Mouse (Mus musculus): ENCODE data around the gene Hvcn1.
"Not testable (repeated sequence)": the region's sequence is repeated elsewhere in the genome, so short reads cannot be mapped to it uniquely, and the experiment has no call there.

Gene Hvcn1

DNA sequence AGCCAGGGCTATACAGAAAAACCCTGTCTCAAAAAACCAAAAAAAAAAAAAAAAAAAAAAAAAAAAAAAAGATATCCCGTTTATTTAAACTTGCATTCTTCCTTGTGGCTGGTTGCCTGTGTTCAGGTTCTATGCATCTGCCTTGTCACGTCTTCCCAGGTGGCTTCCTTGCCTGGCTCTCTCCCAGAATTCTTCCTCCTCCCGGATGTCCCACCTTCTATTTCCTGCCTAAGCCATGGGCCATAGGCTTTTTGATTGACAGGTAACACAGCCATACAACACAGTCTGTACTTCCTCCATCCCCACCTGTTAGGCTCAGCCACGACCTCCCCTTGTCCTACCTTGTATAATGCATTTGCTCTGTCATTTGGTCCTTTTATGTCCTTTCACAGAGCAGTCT is at the start of gene Hvcn1:
TSS of gene Hvcn1 (plus strand) at position 330 of the 400 bp plus-strand sequence.
- DNase-seq = no peak

DNA sequence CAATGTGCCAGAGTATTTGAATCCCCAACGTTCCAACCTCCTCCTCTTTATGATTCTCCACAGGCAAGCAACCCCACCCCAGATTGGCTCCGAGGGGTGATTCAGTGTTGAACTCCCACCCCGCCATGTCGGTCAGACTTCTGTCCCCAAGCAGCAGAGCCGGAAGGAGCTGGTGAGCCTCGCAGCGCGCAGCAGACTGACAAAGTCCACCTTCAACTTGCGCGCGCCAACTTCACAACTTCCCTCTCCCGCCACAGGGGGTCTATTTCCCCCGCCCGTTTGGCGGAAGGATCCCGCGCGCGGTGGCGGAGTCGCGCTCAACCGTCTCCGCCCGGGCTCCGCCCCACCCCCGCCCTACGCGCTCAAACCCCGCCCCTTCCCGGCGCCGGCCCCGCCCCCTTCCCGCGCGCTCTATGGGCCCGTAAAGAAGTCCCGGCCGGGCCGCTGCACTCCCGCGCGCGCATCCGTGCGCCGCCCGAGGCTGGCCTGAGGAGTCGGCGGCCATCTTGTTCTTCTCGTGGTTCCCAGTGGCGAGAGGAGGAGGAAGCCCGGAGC is 48.7 kb upstream of the Hvcn1 start, which contains the start of gene Ppp1cc:
TSS of gene Ppp1cc (plus strand) at position 452 of the 555 bp plus-strand sequence.
- DNase-seq = peak; percentile 92

DNA sequence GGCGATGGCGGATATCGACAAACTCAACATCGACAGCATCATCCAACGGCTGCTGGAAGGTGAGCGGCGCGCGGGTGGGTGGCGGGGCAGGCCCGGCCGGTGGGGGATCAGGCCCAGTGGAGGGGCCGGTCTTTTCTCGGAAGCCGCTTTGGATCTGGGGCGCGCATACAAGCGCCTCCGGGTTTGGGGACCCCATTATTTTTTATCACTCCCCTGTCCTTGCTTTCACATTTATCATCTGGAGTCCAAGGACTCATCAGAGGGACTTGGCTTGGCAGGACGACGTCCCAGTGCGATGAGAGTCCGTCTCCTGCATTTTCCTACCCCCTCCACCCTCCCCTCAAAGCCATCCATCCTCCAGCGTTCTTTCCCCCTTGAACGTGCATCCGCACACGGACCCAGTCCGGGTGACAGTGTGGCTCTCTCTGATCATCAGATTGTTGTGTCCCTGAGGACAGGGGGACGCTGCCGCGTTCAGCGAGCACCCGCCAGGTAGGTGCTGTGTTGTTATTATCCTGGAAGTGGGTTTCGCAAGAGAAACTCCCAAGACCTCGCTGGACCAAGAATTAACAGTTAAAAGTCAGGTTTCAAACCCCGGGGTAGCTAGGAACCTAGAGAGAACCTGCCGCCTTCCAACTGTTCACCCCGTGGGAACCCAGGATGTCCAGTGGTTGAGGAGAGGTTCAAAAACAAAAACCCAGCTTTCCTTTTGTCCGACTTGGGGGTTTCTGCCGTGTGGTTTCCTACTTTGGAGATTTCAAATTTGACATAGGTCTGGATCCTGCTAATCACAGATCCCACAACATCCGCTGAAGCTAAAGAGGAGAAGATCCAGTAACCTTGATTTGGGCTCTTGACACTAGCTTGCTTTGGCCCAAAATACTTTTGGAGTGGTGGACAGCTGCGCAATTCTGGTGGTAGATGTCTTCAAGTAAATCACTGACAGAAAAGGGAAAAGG is 47.8 kb upstream of the Hvcn1 start:
- no peak for DNase-seq

- DNase-seq = no peak
Measured at GRCm38 (mm10) chr5:122163194-122163593, 43.4 kb upstream of the Hvcn1 start.

DNA sequence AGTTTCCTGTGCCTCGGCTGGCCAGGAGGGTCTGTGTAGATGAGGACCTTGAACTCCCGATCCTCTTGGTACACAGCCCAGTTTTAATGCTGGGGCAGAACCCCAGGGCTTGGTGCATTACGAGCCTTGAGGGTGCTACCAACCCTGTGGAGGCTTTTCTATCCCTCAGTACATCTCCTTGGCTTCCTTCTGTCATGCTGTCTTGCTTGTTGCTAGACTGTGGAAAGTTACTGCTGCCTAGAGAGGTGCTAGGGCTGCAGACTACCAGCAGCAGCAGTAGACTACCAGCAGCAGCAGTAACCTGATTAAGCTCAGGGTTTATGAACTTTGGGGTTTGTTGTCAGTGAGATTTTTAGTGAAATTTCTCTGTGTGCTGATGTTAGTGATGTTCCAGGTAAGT is 42.6 kb upstream of the Hvcn1 start:
- no peak for DNase-seq

GRCm38 (mm10) chr5:122165233-122165915 is 41.2 kb upstream of the Hvcn1 start:
- peak; percentile 39 for DNase-seq

DNA sequence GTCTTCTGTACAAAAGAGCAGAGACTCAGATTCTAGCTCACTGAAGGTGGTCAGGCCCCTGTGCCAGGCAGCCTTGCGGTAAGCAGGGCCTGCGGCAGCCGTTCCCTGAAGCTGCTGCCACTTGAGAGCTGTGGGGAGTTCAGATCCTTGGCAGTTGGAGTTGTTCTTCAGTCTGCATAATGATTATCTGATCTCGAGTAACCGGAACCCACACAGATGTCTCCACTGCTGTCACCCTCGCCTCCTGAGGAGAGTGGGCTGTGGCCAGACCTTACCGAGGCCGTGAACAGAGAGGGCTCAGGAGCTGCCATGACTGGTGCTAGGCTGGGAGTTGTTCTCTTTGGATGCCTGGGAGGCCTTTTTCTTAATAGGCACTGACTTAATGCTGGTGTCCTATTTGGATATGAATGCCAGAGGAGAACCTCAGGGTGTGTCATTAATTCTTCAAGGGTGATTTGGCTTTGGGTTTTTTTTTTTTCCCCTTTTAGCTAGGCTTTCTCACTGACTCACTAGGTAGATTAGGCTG is 39.9 kb upstream of the Hvcn1 start:
- DNase-seq = no peak

DNA sequence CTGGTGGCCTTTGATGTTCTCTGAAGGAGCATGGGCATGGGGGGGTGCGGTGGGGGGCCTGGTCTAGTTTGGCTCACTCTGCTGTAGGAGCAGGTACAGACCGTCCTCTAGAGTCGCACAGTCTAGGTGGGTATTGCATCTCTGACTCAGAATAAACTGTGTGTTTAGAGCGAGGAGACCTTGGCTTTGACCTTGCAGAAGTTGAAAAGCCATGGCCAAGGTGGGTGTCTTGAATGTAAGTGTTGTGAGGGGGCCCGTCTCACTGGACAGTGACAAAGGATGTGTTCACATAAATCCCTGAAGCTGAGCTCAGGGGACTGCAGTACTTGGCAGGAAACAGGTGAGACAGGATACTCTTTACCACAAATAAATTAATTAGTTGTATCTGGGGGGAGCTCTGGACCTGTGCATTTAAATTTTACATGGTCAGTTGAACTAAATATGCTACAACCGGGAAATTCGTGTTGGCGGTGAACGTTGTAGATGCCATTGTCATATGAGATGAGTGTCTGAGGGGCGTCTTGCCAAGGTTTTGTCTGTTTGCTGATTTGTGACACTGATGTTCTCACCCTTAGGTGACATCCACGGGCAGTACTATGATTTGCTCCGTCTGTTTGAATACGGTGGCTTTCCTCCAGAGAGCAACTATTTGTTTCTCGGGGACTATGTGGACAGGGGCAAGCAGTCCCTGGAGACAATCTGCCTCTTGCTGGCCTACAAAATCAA is 38.1 kb upstream of the Hvcn1 start:
- no peak for DNase-seq

DNA sequence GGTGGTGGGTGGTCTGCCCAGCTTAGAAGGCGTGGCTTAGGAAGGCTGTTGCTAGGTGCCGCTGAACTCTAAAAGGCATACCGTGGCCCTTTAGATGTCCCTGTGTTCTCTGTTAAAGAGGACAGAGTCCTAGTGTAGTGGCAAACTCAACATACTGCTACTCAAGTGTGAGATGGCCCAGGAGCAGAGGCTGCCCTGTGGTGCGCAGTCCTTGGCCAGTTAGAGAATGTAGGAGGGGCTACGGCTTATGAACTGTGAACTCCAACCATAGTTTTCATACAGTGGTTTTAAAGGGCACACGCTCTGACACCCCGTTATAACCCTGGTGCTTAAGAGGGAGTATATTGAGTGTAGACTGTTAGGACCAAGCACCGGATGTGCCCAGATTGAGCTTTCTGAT is 35.5 kb upstream of the Hvcn1 start:
- DNase-seq = no peak

DNA sequence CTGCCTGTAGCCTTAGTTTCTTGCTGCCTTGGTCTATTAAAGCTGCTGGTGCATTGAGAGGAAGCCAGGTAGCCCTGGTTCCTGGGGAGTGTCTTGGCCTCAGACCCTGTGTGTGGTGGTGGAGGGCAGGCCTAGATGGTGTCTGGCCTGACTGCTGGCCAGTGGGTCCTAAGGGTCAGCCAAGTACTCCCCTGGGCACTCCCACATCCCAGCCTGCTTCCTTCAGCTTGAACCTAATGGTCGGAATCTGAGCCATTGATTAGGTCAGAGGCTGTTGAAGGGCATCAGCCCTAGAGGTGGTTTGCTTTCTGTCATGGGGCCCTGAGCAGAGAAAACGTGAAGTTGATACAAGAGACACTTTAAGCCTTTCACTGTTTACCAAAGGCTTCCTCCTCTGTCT is 31.2 kb upstream of the Hvcn1 start:
- DNase-seq = peak; percentile 1

DNA sequence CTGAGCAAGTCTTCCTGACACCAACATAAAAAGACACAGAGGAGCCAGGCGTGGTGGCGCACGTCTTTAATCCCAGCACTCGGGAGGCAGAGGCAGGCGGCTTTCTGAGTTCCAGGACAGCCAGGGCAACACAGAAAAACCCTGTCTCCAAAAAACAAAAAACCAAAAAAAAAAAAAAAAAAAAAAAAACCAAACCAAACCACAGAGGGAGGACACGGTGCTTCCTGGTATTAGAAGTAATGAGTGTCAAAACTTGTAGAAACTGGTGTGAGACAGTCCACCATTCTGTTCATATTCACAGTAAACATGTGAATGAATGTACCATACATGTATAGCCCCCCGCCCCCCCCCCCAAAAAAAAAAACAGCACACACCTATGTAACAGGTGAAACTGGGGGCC is 30.6 kb upstream of the Hvcn1 start:
- DNase-seq = no peak

- no peak for DNase-seq
Measured at GRCm38 (mm10) chr5:122176398-122176797, 30.2 kb upstream of the Hvcn1 start.

GRCm38 (mm10) chr5:122179665-122180064 is 26.9 kb upstream of the Hvcn1 start:
- DNase-seq = no peak

DNA sequence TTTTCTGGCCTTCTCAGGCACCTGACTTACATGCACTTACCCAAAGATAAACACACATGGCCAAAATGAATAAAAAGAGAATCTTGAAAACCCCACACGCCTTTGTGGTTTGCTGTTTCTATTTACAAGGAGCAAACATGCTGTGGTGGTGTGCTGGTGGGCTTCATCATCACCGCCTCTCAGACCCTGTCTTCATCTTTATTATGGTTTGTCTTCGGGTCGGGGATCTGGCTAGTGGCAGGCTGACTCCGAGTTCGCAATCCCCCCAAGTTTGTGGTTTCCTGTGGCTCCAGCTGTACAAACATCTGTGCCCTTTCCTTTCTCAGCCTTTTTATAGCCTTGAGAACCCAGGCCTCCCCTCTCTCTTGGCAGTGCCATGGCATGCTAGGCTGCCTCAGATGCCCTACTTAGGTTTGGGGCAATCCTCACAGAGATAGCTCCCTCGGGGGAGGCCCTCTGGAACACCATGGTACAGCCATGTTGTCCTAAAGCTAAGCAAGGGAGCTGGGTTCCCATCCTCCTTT is 22.3 kb upstream of the Hvcn1 start:
- DNase-seq = no peak

GRCm38 (mm10) chr5:122184858-122185257 is 21.7 kb upstream of the Hvcn1 start:
- DNase-seq = not testable (repeated sequence)

GRCm38 (mm10) chr5:122189115-122189514 is 17.5 kb upstream of the Hvcn1 start:
- no peak for DNase-seq

GRCm38 (mm10) chr5:122190465-122190864 is 16.1 kb upstream of the Hvcn1 start:
- no peak for DNase-seq

DNA sequence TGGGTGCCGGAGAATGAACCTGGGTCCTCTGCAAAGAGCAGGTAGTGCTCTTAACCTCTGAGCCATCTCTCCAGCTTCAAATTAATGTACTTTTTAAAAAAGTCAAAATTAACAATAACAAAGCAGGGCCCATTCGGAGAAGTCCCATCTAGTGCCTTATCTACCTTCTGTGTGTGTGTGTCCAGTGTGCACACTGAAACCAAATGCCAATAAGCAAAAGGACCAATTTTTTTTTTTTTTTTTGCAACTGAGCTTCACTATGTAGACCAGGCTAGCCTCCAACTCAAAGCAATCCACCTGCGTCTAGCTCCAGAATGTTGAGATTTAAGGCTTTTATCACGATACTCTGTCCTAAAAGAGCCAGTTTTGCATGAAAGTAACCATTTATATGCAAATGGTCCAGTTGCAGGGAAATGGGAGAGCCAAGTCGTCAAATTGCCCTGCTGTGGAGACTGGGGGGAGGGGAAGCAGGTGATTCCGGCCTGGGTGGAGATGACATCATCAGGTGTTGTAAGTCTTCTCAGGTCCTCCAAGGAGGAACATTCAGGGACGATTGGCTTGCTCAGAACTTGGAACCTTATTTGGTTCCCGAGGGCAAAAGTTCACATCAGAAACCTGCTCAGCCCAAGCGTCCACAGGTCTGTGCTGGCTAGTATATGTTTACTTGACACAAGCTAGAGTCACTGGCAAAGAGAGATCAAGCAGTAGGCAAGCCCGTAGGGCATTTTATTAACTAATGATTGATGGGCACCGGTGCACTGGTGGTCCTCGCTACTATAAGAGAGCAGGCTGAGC is 15.1 kb upstream of the Hvcn1 start:
- DNase-seq = peak; percentile 73

DNA sequence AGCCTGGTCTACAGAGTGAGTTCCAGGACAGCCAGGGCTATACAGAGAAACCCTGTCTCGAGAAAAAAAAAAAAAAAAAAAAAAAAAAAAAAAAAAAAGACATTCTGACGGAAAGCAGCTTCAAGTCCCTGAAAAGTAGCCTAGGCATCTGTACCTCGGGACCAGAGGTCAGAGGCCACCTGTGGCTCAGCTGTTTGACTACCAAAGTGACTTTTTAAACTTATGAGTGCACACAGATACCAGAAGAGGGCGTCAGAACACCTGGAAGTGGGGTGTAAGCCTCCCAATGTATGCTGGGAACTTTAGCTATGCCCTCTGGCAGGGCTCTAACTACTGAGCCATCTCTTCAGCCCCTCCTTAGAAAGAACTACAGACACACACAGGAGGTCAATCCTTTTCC is 14.3 kb upstream of the Hvcn1 start:
- DNase-seq = no peak

- no peak for DNase-seq
Measured at GRCm38 (mm10) chr5:122200872-122201271, 5.7 kb upstream of the Hvcn1 start.

- DNase-seq = no peak
Measured at GRCm38 (mm10) chr5:122201904-122202303, 4.7 kb upstream of the Hvcn1 start.

DNA sequence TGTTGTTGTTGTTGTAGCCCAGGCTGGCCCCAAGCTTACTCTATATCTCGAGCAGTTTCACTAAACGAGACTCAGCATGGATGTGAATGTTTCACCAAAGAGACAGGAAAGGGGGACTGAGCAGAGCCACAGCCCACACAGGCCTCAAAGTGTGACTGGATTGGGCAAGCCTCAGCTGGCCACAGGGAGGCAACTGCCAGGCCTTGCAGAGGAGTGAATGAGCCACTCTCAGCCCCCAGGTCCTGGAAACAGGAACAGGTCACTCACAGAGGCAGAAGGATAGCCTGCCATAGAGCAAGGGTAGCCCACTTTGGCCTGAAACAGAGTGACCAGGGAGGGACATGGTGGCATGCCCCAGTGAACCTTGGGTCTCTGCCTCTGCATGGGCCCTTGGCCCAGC is 2.4 kb upstream of the Hvcn1 start:
- no peak for DNase-seq
